Mouse (Mus musculus): Measurements from ENCODE around the gene Dusp13. TPM values are rescaled to one million over a fixed set of nuclear protein-coding genes. Genes with fewer than 3 reads are reported as not detected.

The Dusp13 gene
- total RNA-seq, 2 experiments from 2014 or later = 0.51 to 0.85 TPM

DNA sequence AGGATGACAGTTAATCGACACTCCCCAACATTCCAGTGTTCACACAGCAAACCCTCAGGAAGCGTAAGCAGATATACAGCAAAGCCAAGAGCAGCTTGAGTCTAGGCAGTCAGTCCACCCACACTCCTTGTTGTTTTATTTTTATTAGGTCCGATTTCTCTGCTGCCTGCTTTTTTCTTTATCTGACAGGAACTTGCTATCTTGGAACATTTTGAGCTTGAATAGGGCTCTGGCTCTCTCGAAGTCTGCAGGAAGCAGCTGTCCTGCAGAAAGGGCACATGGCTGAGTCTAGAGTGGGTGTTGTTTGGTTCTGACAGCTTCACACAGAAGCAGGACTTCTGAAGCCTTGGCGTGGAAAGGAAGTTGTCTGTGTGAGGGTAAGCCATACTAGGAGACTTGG lies 47.7 kb downstream of the Dusp13 start:
- DNase-seq = no peak

DNA sequence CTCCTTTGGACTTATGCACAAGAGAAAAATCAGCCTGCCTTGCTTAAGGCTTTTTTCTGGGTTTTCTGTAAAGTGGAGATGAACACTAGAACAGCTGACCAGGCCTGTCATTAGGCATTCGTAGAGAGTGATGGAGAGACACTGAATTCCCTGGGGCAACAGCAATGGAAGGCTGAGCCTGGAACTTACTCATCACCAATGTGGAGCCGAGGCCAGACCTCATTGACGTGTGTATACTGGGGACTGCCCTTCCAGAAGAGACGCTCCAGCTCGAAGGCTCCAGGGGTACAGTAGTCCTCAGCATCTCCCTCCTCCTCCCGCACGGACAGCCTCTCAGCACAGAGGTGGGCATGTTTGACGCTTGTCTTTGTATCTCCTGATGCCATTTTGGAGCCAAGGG lies 48.3 kb downstream of the Dusp13 start:
- no peak for DNase-seq

DNA sequence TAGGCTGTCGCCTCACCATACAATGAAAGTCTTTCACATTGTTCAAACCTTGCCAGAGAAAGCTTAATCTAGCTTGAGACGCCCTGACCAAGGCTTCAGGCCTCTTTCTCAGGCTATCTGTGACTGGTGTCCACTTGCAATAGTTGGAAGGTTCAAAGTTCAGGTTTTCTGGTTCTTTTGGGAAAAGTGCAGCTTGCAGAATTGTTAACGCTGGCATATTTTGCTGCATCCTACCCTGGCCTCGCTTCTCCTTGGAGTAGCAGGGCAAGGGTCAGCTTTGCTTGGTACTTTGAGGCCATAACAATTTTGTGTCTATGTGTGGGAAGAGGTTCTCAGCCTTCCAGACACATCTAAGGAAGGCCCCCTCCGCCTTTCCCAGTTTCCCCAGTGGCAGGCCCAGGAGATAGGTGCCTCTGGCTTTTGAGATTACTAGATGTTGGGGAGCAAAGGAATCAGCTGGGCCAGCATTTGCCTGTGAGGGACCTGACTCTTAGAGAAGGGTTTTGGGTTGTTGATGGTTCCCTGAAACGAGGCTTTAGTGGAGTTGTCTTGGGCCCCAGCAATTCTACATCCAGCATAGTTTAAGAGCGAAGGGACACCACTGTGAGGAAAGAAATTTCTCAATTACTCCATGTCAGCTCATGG lies 54.7 kb downstream of the Dusp13 start:
- no peak for DNase-seq

DNA sequence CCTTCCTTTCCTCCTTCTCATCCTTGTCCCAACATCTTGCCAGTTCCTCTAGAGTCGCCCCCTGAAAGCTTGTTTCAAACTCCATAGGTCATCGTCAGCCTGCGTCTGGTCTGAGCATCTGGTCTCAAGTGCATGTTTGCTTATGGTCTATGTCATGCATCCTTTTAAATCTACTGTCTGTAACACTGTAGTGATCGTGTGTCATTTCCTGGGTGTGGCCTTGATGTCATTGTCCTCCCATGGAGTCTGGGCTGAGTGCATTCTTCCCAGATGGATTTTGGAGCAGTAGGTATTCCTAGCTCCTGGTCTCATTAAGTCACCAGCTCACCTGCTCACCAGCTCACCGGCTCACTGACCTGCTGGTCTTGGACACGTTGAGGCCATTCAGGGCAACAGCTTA lies 56.0 kb downstream of the Dusp13 start:
- no peak for DNase-seq

DNA sequence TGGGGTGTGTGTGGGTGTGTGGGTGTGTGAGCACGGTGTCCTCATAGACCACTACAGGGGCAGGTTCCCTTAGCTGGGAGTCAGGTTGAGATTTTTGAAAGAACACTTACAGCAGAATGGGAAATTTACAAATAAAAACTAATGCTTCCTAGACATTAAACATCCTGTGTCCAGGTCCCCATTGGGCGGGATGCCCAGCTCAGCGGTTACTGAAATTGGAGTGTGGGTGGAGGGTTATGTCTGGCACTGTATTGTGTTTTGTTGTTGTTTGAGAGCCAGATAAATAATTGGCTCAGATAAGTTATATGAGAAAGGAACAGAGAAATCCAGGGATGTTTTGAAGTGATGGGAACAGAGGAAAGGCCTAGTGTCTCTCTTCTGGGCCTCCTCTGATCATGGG lies 59.9 kb downstream of the Dusp13 start:
- DNase-seq = no peak

DNA sequence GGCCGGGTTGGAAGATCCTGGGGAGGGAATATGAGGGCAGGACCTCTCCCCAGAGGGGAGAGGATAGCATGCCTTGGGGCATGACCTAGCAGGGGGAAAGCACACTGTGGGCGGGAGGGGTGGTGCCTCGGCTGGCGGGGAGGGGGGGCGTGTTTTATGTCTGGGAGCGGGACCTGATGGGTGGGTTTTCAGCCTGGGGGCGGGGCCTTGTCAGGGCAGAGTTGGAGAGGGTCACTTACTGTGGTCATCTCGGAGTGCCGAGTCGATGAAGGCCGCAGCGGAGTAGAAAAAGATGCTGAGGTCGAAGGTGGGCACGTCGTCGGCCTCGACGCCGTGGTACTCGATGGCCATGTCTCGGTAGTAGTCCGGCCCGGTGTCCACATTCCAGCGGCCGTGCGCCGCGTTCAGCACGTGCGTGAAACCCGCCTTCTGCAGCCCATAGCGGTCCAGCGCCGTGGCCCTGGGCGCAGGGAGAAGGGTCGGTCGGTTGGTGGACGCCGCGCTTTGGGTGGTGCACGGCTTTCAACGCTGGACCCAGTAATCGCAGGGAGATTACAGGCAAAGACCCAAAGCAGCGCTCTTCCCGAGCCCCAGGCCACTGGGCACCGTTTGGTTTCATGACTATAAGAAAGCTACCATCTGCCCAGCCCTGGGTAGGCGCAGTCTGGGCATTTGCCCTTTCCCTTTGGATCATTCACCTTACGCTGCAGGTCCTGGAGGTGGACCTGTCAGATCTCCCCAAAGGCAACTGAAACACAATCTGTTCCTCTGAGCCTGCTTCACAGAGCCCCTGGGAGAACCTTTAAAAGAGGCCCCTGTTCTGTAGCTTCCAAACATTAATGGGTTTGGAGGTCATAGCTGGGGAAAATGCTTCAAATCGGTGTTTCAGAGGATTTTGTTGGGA lies 64.4 kb downstream of the Dusp13 start:
- DNase-seq = no peak

DNA sequence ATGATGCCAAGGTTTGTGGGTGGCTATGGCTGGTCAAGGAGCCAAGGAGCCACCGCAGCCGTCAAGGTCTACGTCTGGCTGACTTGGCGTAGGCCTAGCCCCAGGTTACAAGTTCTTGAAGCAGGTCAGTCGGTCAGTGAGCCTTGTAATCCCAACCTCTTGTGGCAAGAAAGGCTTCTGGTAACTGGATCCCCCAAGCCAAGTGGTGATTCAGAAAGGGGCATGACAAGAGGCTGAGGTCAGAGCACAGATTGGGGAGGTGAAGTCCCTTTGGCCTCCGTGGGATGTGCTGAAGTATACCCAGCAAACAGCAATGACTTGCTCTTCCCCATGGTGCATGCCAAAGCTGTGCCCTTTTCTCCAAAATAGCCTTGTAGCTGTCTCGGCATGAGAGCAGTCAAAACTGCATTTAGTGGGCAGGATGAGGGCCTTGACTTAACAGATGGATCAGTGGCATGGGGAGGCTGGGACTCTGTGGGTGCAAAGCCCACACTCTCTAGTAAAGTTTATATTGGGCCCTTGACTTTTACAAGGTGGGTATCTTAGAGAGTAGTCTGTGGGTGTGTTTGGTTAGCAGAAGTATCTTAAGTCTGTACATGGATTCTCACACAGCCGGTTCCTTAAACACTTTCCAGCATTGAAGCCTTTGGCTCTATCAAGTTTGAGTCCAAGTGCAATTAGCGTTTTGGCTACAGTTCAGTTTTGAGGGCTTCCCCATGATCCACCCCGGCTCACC lies 65.4 kb downstream of the Dusp13 start:
- DNase-seq = no peak

DNA sequence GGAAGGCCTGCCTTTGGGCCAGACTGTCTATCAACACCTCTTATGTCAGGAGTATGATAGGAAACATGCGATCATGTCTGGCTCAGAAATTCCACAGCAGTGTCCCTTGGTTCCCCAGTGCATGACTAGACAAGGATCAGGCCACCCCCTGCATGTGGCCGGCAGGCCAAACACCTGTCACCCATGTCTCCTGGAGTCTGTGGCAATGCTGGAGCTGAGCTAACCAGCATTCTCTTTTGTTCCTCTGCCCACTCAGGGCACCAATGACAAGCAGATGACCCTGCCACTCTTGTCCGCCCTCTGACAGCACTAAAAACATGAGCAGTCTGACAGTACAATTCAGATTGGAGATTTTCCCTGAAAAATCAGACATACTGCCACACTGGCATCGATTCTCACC lies 67.1 kb downstream of the Dusp13 start:
- DNase-seq = no peak

Other genes with a start within 250 kb of the Dusp13 start
- gene Dupd1, start 36.6 kb downstream of the Dusp13 start, total RNA-seq (2021) = under 1 TPM; 0.51 to 0.70 TPM
- gene Samd8, start 650 bp downstream of the Dusp13 start, total RNA-seq (2021) = 10 to 100 TPM; 84.9 to 87.7 TPM
- 100 to 1,000 TPM; 226 to 241 TPM for gene Vdac2, start 74.1 kb upstream of the Dusp13 start, total RNA-seq (2021)
- 10 to 100 TPM; 25.5 to 29.8 TPM for gene Comtd1, start 97.8 kb upstream of the Dusp13 start, total RNA-seq (2021)
- 1 to 10 TPM; 2.8 to 3.0 TPM for gene Zfp503, start 238.4 kb upstream of the Dusp13 start, total RNA-seq (2021)

Measured in layer of hippocampus, postnatal 36 days (tissue).